Mouse (Mus musculus): ENCODE data around the gene Ncam2. TPM values are rescaled to one million over a fixed set of nuclear protein-coding genes. Genes with fewer than 3 reads are reported as not detected.
"Not testable (repeated sequence)": the region's sequence is repeated elsewhere in the genome, so short reads cannot be mapped to it uniquely, and the experiment has no call there.

The Ncam2 gene
- total RNA-seq, 2 experiments from 2014 or later = 0.05 to 0.07 TPM

- DNase-seq (ENCODE audit: low spot score) = no peak
These were observed 85.4 kb downstream of the Ncam2 start for GRCm38 (mm10) chr16:81285882-81286281.

DNA sequence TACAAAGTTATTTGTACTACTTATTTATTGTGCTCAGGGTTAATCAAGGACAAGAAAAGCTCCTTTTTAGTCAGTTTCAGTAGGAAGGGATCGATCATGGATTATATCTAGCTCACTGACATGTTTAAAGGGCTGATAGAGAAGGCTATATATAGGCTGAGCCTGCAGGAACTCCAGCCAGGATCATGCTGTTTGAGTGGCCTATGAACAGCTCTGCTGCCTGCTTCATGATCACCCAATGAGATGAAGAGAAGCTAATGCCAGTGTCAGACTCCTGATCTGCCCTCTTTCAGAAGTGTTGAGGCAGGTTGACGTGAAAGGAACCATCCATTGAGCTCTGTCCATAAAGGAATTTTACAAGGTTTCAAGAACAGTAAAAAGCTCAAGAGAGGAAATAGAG lies 103.3 kb downstream of the Ncam2 start:
- DNase-seq (ENCODE audit: low spot score) = no peak

DNA sequence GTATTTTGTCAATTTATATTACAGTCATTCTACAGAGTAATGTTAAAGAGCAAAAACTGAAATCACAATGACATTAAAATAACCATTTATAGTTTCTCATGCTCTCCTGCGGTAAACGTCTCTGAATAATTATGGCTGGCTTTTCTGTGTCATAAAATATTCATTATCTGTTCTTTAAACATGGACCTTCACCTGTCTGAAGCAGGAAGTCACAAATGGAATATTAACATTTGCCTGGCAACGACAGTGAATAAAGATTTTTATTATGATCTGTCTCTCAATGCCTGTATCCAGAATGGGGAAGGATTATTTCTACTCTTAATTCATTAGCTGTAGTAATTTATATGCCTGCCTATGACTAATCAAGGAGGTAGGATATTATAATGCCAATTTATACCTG lies 108.7 kb downstream of the Ncam2 start:
- no peak for DNase-seq (ENCODE audit: low spot score)

DNA sequence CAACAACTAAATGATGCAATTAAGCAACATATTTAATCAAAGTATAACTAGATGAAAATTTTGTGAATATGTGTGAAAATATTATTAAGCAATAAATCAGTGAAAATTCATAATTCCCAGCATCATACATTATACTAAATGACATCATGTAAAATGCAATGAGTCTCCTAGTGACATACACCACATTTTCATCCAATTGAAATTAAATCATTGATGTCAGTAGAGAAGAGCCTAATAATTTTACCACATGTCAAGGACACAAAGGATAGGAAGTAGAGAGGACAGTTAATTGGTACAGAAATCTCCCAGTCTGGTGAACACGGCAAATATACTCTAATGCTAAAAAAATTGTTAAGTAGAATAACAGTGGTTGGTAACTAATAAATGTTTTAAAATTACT lies 118.5 kb downstream of the Ncam2 start:
- DNase-seq (ENCODE audit: low spot score) = no peak

- peak; percentile 2 for DNase-seq (ENCODE audit: low spot score)
These were observed 130.0 kb downstream of the Ncam2 start for GRCm38 (mm10) chr16:81330539-81330938.

GRCm38 (mm10) chr16:81365901-81366300 lies 165.4 kb downstream of the Ncam2 start:
- DNase-seq (ENCODE audit: low spot score) = no peak

DNA sequence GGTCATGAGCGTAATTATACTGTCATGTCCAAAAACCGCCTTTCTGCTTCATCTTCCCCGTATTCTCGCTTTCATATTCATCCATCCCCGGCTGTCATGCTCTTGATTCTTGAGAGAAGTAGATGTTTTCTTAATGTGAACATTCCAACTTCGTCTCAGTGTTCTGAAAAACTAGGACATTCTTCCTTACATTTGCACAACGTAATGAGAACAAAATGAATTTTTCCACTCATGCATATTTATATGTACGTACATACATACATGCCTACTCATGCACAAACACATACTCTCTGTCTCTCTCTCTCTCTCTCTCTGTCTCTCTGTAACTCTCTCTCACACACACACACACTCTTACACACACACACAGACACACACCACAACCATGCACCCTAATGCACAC lies 173.7 kb downstream of the Ncam2 start:
- DNase-seq (ENCODE audit: low spot score) = no peak

GRCm38 (mm10) chr16:81380434-81380833 lies 179.9 kb downstream of the Ncam2 start:
- DNase-seq (ENCODE audit: low spot score) = no peak

DNA sequence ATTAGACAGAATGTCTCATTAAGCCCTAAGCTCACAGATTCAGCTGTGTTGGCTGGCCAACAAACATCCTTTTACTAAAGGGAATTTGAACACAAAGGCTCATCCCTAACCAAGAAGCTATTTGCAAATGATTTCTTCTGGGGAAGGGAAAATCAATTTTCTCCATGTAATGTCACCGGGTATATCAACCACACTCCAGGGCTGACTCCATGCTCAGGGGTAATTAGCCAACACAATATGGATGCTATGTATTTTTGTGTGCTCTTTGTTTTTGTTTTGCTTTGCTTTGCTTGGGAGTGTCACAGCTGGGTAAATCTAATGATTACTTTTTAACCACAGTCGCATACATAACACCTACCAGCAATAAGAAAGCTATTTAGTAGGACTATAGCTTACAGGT lies 188.1 kb downstream of the Ncam2 start:
- DNase-seq (ENCODE audit: low spot score) = no peak

- no peak for DNase-seq (ENCODE audit: low spot score)
These were observed 234.1 kb downstream of the Ncam2 start for GRCm38 (mm10) chr16:81434559-81434958.

GRCm38 (mm10) chr16:81437091-81437867 lies 236.8 kb downstream of the Ncam2 start:
- no peak for DNase-seq (ENCODE audit: low spot score)

DNA sequence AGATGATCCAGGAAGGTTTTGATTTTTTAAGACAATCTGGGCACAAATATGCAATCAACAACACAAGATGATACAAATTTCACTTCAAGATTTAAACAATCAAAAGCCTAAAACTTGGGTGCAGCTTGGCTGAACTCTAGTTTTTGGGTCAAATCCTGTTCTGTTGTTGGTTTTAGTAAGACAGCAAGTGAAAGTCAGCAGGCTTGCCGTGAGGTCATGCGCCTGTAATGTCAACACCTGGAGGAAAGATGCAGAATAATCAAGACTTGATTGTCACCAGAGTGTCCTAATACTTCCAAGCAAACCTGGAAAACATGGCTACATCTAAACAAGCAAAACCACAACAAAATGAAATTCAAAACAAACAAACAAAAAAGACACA lies 237.4 kb downstream of the Ncam2 start:
- no peak for DNase-seq (ENCODE audit: low spot score)

DNA sequence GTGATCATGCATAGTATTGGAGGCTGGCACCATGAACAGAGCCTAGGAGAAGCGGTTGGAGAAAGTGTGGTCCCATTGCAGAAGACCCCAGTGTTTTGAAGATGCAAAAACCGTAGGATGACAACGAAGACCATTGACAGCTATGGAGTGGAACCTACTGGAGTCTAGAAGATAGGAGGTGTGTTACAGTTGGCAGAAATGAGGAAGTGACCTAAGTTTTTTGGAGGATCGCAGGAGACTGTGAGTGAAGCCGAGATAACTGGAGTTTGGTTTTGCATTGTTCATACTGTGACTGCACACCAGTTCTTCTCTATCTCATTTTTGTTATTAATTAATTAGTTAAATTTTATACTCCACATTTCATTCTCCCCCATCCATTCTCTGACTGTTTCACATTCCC lies 250.4 kb downstream of the Ncam2 start:
- no peak for DNase-seq (ENCODE audit: low spot score)

- no peak for DNase-seq (ENCODE audit: low spot score)
These were observed 252.5 kb downstream of the Ncam2 start for GRCm38 (mm10) chr16:81452988-81453387.

DNA sequence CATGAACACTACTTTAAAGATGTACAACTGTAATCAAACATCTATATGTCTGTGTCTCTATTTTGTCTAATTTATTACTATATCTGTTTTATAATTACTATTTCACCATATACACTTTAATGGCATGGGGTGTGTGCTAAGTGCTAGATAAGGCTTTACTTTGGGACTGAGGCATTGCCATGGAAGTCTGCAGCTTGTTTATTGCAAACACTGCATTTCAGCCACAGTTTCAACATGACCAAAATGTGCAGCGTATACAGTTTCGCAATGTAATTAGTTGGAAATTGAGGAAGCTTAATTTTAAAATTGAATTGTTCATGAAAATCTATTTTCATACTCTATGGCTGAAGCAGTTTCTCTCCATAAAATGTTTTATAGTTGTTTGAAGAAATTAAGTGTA lies 254.0 kb downstream of the Ncam2 start:
- DNase-seq (ENCODE audit: low spot score) = no peak

- not testable (repeated sequence) for DNase-seq (ENCODE audit: low spot score)
These were observed 262.2 kb downstream of the Ncam2 start for GRCm38 (mm10) chr16:81462731-81463130.

- no peak for DNase-seq (ENCODE audit: low spot score)
These were observed 272.4 kb downstream of the Ncam2 start for GRCm38 (mm10) chr16:81472925-81473324.

GRCm38 (mm10) chr16:81481058-81481457 lies 280.6 kb downstream of the Ncam2 start:
- no peak for DNase-seq (ENCODE audit: low spot score)

GRCm38 (mm10) chr16:81496111-81496510 lies 295.6 kb downstream of the Ncam2 start:
- no peak for DNase-seq (ENCODE audit: low spot score)

GRCm38 (mm10) chr16:81502578-81502977 lies 302.1 kb downstream of the Ncam2 start:
- no peak for DNase-seq (ENCODE audit: low spot score)

DNA sequence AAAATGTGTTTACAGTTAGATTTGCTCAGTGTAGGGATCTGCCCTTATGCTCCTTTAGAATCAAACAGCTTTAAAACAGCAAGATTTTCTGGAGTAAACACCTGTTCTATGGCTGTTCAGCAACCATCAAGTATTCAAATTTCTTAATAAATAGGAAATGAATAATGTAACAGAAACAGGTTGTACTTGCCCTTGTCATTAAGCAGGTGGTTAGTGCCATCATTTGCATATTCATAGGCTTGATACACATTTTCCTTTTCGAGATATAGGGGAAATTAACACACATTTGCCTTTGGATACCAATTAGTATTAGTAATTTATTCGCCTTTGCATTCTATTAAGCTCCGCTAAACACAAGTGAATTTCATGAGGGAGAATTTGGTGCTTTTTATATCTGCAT lies 335.7 kb downstream of the Ncam2 start:
- no peak for DNase-seq (ENCODE audit: low spot score)

DNA sequence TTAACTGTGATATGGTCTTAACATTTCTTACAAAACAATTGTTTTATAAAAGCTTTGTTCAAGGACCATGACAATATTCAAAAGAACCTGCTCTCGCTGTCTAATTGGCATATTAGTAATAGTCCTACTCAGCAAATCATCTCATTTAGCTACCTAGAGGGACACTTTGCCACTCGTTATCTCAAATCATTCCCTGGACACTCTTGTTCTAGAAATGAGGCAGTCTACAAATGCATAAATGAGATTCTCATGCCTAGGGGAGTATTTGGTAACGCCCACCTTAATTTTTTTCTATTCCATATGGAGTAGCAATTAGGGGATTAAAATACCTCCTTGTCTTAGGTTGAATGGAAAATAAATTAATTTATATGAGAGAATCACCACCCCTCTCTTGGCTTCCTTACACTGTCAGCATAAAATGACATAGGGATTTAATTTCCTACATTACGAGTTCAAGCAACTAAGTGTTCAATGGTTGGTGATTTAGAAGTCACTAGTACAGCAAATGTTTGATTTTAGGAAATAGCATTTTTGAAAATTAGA lies 387.1 kb downstream of the Ncam2 start:
- DNase-seq (ENCODE audit: low spot score) = no peak

DNA sequence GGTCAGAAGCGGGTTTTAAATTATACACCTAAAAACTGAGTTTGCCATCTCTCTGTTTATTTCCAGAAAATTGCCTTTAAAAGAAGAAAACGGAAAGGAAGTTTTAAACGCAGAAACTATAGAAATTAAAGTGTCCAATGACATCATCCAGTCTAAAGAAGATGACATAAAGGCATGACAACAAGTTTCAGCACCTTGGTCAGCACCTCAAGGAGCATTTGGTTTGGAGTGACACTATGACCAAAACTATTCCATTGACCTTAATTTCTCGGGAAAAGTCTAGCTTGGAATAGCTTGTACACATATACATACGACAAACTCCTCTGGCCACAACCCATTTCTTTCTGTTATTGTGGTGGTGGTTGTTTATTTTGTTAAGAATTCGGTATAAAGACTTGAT lies 422.8 kb downstream of the Ncam2 start:
- DNase-seq (ENCODE audit: low spot score) = no peak

- DNase-seq (ENCODE audit: low spot score) = no peak
These were observed 423.3 kb downstream of the Ncam2 start for GRCm38 (mm10) chr16:81623776-81624175.

All from gastrocnemius, adult 18-20 months (tissue).